Mouse (Mus musculus) cortical plate, adult 2 months (tissue): ENCODE data around the gene Ryr1.

Experiments used
- CTCF ChIP-seq: fragments of 200-500 bp; IDR thresholded peaks from 2 replicates; pipeline ENCODE4 v1.5.1; 2011; ENCODE audit warnings: mild to moderate bottlenecking, control low read depth, low read length; ENCODE audit not compliant: insufficient read depth; ENCODE audit errors: extremely low read depth
- POLR2A ChIP-seq: fragments of 200-500 bp; IDR thresholded peaks from 2 replicates; pipeline ENCODE4 v1.6.1; 2011; ENCODE audit warnings: mild to moderate bottlenecking, low read length, control low read depth; ENCODE audit not compliant: insufficient read depth; ENCODE audit errors: extremely low read depth

DNA sequence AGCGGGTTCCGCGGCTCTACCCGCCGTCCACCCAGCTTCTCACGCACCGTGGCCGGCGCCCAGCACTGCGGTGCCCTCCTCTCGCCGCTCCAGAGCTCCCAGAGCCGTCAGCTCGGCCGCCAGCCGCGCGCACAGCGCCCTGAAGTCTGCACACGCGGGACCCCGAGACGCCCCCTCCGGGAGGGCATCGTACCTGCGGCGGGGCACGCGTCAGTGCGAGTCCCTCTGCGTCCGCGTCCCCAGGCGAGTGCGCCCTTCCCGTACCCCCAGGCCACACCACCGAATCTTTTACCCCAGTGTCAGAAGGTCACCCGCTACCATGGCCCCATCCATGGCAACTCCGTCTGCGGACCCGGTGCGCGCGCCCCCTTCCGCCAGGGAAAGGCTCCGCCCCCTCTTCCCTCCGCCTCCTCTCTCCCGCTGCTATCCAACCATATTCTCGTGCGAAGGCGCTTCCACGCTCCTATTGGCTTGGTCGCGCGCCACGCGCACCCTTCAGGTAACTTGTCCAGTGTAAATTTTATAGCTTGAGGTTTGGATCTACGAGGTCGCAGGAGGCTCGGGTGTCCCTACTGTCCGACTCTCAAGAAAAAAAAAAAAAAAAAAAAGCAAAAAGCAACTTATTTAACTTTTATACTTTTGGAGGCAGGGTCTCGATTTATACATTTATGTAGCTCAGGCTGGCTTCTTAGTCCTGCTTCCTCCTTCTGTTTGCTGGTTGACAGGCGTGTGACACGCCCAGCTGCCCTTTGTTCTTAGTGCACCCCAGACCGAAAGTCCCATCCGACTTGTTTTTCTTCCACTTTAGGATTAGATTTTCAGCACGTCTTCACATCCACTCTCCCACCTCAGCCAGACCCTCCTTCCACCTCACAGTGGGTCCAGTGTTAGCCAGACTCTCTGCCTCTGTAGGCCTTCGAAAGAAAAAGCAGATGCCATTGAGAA lies 31.1 kb upstream of the Ryr1 start, which contains the start of gene Fam98c:
- no peak for TF ChIP-seq CTCF
- peak; percentile 69; the same call in 1 of the 2 replicates for TF ChIP-seq POLR2A
